Mouse (Mus musculus) midbrain, postnatal 0 days (tissue): ENCODE data around the gene Gm43191. TPM values are rescaled to one million over a fixed set of nuclear protein-coding genes. Genes with fewer than 3 reads are reported as not detected.
A peak's percentile ranks its signal among the peaks of the same experiment; 100 is the strongest.

Experiments
- ATAC-seq: fragments of 200-750 bp; cut with Nextera tagmentation; 2 replicates; pipeline ENCODE4 v1.8.0; 2017; ENCODE audit warnings: moderate number of reproducible peaks, mild to moderate bottlenecking, moderate TSS enrichment, moderate library complexity; ENCODE audit not compliant: low FRiP score
- DNase-seq: peaks from one replicate; pipeline ENCODE4 v3.0.0-alpha.2; 2015; ENCODE audit warnings: low spot score
- H3K27ac ChIP-seq: fragments of 300-500 bp; sonication (generic); 2 replicates; pipeline ENCODE4 v1.5.1; 2014; ENCODE audit warnings: low read depth, mild to moderate bottlenecking, low read length, mixed read lengths
- H3K27me3 ChIP-seq: fragments of 300-500 bp; sonication (generic); 2 replicates; pipeline ENCODE4 v1.6.1; 2014; ENCODE audit warnings: low read length, control low read depth, mixed read lengths; ENCODE audit not compliant: insufficient read depth
- H3K36me3 ChIP-seq: fragments of 300-500 bp; sonication (generic); 2 replicates; pipeline ENCODE4 v1.6.1; 2014; ENCODE audit warnings: low read length, control low read depth, mixed read lengths; ENCODE audit not compliant: insufficient read depth
- H3K4me1 ChIP-seq: fragments of 300-500 bp; sonication (generic); 2 replicates; pipeline ENCODE4 v1.6.1; 2014; ENCODE audit warnings: mild to moderate bottlenecking, control low read depth, antibody characterized with exemption, low read length, mixed read lengths; ENCODE audit not compliant: insufficient read depth
- H3K4me2 ChIP-seq: fragments of 300-500 bp; sonication (generic); 2 replicates; pipeline ENCODE4 v1.6.1; 2014; ENCODE audit warnings: low read depth, mild to moderate bottlenecking, low read length, mixed read lengths; ENCODE audit not compliant: poor library complexity, severe bottlenecking
- H3K4me3 ChIP-seq: fragments of 300-500 bp; sonication (generic); 2 replicates; pipeline ENCODE4 v1.5.1; 2014; ENCODE audit warnings: low read depth, mild to moderate bottlenecking, low read length, moderate library complexity
- H3K9ac ChIP-seq: fragments of 300-500 bp; sonication (generic); replicated peaks from 2 replicates; pipeline ENCODE4 v1.6.1; 2014; ENCODE audit warnings: mild to moderate bottlenecking, low read length, moderate library complexity, mixed read lengths; ENCODE audit not compliant: poor library complexity, severe bottlenecking
- H3K9me3 ChIP-seq: fragments of 300-500 bp; sonication (generic); 2 replicates; pipeline ENCODE4 v1.6.1; 2016; ENCODE audit warnings: low read length, control low read depth
- CTCF ChIP-seq: IDR thresholded peaks from 2 replicates; pipeline ENCODE4 v1.5.1; 2016; ENCODE audit warnings: antibody characterized with exemption, mild to moderate bottlenecking
- WGBS: fragments of 180-500 bp; shearing (Covaris S2); extraction: QIAGEN DNeasy Blood & Tissue Kit; methylation state at CpG from one replicate; pipeline ENCODE4 v1.1.7; 2014; 5-methylcytosine and 5-hydroxymethylcytosine counted together
- polyA plus RNA-seq: library from polyadenylated mRNA; unstranded; fragments of >200 nt; fragmentation: Nextera tagmentation; extraction: Ambion mirVana; gene quantifications from 2 replicates; pipeline ENCODE4 v1.2.1, GENCODE M21; 2015
- total RNA-seq: library from RNA; depleted of rRNA; stranded (reverse); fragments of >200 nt; gene quantifications from 2 replicates; pipeline ENCODE4 v1.2.3, GENCODE M21; 2014

Gene Gm43191
- total and polyA plus RNA-seq, 2 experiments from 2014 or later, result not detected

DNA sequence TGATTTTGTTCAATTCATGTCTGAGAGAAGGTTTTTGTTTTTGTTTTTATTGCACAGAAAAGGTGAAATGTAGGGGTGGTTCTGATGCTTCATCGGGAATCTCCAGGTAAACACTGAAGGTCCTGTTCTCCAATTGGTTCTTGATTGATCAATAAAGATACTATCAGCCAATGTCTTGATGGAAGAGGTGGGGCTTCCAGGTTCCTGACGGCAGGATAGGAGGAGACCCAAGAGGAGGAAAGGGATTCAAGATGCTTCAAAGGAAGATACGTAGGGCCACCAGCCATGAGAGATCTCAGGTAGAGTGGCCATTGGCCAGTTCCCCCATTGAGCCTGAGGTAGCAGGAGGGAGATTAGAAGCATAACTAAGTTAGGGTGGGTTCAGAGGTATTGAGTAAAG, 37.9 kb upstream of the Gm43191 start:
- WGBS, result 66% methylated on average over 3 of the region's 3 CpGs
- DNase-seq (no peak), ATAC-seq (no peak)
- Histone ChIP-seq H3K9ac (no peak overlapping the region), H3K27me3 (no peaks in the 10 kb centered on the region), H3K4me1 (no peaks in the 10 kb centered on the region), H3K9me3 (no peaks in the 10 kb centered on the region), H3K36me3 (no peaks in the 10 kb centered on the region), H3K4me3 (no peak overlapping the region), H3K4me2 (no peak overlapping the region), H3K27ac (no peak overlapping the region)
- TF ChIP-seq CTCF, result no peak

- Histone ChIP-seq H3K27ac (no peak overlapping the region), H3K4me1 (peaks cover 7% of the 10 kb centered on the region), H3K9ac (peak overlapping the region; percentile 93), H3K27me3 (no peaks in the 10 kb centered on the region), H3K36me3 (no peaks in the 10 kb centered on the region), H3K4me2 (peak overlapping the region; percentile 81), H3K9me3 (no peaks in the 10 kb centered on the region), H3K4me3 (peak overlapping the region; percentile 96)
- WGBS, result 40% methylated on average over 5 of the region's 5 CpGs
- no peak for DNase-seq
- no peak for ATAC-seq
- TF ChIP-seq CTCF, result no peak
Measured at GRCm38 (mm10) chr3:116713031-116713430, 32.0 kb upstream of the Gm43191 start.

DNA sequence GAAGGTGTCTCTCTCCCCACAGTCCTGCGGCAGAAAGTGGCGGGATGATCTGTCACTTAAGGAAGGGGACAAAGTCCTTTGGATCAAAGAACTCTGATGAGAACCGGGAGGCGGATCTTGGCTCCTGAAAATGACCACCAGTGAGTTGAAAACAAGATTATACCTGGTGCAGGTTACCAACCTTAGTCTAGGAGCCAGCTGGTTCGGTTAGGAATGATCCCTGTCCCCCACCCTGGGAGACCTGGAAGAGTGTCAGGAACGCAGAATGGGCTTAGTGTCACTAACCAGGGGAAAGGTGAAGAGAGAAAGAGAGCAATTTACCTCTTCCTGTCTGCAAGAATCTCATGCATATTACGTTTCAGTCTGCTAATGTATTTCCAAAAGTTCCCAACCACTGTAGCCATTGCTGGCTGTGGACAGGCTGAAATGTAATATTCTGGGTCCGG, 31.4 kb upstream of the Gm43191 start, which contains the start of gene Slc35a3:
Gene Slc35a3 (minus strand): TSS at position 396 of the 446 bp plus-strand sequence.
- Histone ChIP-seq H3K9me3 (no peaks in the 10 kb centered on the region), H3K36me3 (no peaks in the 10 kb centered on the region), H3K4me2 (peak within 1 kb of the TSS; percentile 81), H3K27ac (peak within 1 kb of the TSS; percentile 78), H3K4me3 (peak within 1 kb of the TSS; percentile 96), H3K9ac (peak within 1 kb of the TSS; percentile 93), H3K4me1 (peaks cover 7% of the 10 kb centered on the region), H3K27me3 (no peaks in the 10 kb centered on the region)
- TF ChIP-seq CTCF, result no peak
- ATAC-seq (peak; percentile 24), DNase-seq (no peak)
- 3% methylated on average over 8 of the region's 8 CpGs for WGBS

DNA sequence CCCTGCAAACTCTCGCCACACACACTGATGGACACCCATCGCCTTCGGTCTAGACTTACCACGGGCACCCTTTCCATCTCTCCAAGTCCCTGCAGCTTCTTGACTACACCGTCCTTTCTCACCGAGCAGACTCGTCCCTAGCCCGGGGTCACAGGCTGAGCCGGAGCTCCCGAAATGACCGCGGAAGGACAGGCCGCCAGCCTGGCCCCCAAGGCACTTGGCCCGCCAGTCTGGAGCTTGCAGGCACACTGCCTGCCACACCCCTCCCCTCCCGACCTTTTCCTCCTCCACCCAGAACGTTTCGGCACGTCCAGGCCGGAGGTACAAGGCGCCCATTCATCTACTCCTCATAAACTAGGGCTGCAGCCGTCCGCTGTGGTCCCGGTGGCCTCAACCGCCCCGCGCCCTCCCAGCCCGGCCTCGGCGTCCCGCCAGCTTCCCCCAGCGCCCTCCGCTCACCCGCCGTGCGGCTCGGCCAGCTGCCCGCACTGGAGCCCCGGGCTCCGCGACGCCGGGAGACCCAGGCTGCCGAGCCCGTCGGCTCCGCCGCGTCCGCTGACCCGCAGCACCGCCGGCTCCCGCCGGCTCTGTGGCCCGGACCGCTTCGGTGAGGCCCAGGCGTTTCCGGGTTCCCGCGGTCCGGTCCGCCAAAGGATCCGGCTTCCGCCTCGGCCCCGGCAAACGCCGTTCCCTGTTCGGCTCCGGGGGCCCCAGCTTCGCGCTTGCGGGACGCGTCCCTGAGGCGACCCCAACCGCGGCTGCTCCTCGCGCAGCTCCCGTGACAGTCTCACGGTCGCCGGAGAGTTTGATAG, 30.8 kb upstream of the Gm43191 start:
- ATAC-seq, result peak; percentile 94
- peaks cover 7% of the 10 kb centered on the region for H3K4me1 ChIP-seq
- WGBS, result under 1% methylated on average over 71 of the region's 85 CpGs
- peak overlapping the region; percentile 81 for H3K4me2 ChIP-seq
- no peaks in the 10 kb centered on the region for H3K36me3 ChIP-seq
- no peaks in the 10 kb centered on the region for H3K27me3 ChIP-seq
- H3K4me3 ChIP-seq, result peak overlapping the region; percentile 96
- H3K9me3 ChIP-seq, result no peaks in the 10 kb centered on the region
- peak; percentile 75 for DNase-seq
- peak overlapping the region; percentile 78 for H3K27ac ChIP-seq
- TF ChIP-seq CTCF, result no peak
- H3K9ac ChIP-seq, result peak overlapping the region; percentile 93

- no peaks in the 10 kb centered on the region for H3K9me3 ChIP-seq
- ATAC-seq (no peak), DNase-seq (no peak)
- 57% methylated on average over 9 of the region's 9 CpGs for WGBS
- no peaks in the 10 kb centered on the region for H3K27me3 ChIP-seq
- H3K4me2 ChIP-seq, result peak overlapping the region; percentile 81
- no peaks in the 10 kb centered on the region for H3K36me3 ChIP-seq
- peaks cover 7% of the 10 kb centered on the region for H3K4me1 ChIP-seq
- TF ChIP-seq CTCF, result no peak
- H3K4me3 ChIP-seq, result peak overlapping the region; percentile 96
- 0 out of 2 replicates have a peak overlapping the region, but pooled peaks have one; percentile 93 for H3K9ac ChIP-seq
- no peak overlapping the region for H3K27ac ChIP-seq
Measured at GRCm38 (mm10) chr3:116710941-116711340, 29.9 kb upstream of the Gm43191 start.

DNA sequence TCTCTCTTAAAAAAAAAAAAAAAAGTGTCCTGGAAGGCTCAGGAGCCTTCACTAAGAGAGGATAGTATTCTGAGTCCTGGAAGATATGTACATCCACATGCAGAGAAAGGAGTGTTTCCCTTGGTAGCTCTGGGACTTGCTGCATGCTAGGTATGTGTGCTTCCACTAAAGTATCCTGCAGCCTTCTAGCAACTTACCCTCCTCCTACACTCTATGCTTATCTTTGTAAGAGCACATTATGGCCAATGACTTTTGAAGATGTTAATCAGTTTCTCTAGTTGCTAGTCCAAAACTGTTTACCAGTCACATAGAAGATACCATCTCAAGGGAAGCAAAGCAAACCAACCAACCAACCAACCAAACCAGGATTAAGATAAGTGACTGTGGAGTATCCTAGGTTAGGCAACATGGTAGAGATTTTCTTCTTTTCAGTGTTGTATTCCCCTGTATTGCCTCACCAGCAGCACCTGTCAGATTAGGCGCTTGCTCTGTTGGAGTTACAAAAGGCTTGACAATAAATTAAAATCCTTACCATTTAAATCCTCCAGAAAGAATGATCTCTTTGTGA, 24.7 kb upstream of the Gm43191 start:
- H3K36me3 ChIP-seq, result peaks cover 2% of the 10 kb centered on the region; the same call in 1 of the 2 replicates
- DNase-seq (no peak), ATAC-seq (no peak)
- no peak overlapping the region for H3K27ac ChIP-seq
- no peaks in the 10 kb centered on the region for H3K27me3 ChIP-seq
- no peak overlapping the region for H3K4me2 ChIP-seq
- TF ChIP-seq CTCF, result no peak
- 76% methylated on average over 1 of the region's 1 CpGs for WGBS
- H3K9me3 ChIP-seq, result no peaks in the 10 kb centered on the region
- H3K4me1 ChIP-seq, result peaks cover under 1% of the 10 kb centered on the region; the same call in 1 of the 2 replicates
- no peak overlapping the region for H3K9ac ChIP-seq
- H3K4me3 ChIP-seq, result no peak overlapping the region
